Mouse (Mus musculus) MEL (cell line): ENCODE results near the gene Abcc1.

Source experiments
- CTCF ChIP-seq, 3 experiments: IDR thresholded peaks in 2 of 3; conservative IDR thresholded peaks in 1 of 3; 2 replicates each; pipeline ENCODE4 v1.5.1; 2011 to 2012; ENCODE audit warnings: low read length in 3 of 3, low read depth in 2 of 3, mild to moderate bottlenecking in 2 of 3, improper control_type of control experiment in 1 of 3, inconsistent platforms in 1 of 3, mixed read lengths in 1 of 3, moderate library complexity in 1 of 3; ENCODE audit not compliant: control insufficient read depth in 1 of 3, insufficient read depth in 1 of 3, poor library complexity in 1 of 3, severe bottlenecking in 1 of 3
- MAX ChIP-seq: IDR thresholded peaks from 2 replicates; pipeline ENCODE4 v1.6.1; 2011; ENCODE audit warnings: low read length, improper control_type of control experiment
- ZNF384 ChIP-seq: IDR thresholded peaks from 2 replicates; pipeline ENCODE4 v1.6.1; 2012; ENCODE audit warnings: low read depth, mild to moderate bottlenecking, inconsistent platforms, low read length, improper control_type of control experiment

- TF ChIP-seq MAX: no peak
- TF ChIP-seq CTCF (IDR thresholded peaks at IDR 0.05 in 2 of 3, conservative IDR thresholded peaks at IDR 0.05 in 1 of 3; ENCODE audit: control insufficient read depth in 1 of 3, insufficient read depth in 1 of 3, low read depth in 2 of 3, low read length in 3 of 3, poor library complexity in 1 of 3, severe bottlenecking in 1 of 3): no peak
- TF ChIP-seq ZNF384: no peak
Observed at GRCm38 (mm10) chr16:14411156-14411555, 49.8 kb downstream of the Abcc1 start.
